Mouse (Mus musculus): ENCODE data around the gene Ubl7.

GRCm38 (mm10) chr9:57861951-57862471, 48.8 kb upstream of the Ubl7 start:
- no peak for TF ChIP-seq POLR2A (IDR thresholded peaks at IDR 0.05; ENCODE audit: borderline replicate concordance, low read depth, low read length)
- peak; percentile 30 for TF ChIP-seq CTCF (IDR thresholded peaks at IDR 0.05; ENCODE audit: low read depth, low read length)
